Mouse (Mus musculus) heart, embryonic 10.5 days (tissue): ENCODE results near the gene Sdf2. TPM values are rescaled to one million over a fixed set of nuclear protein-coding genes. Genes with fewer than 3 reads are reported as not detected.

Experiments
- DNase-seq: peaks from one replicate; pipeline ENCODE4 v3.0.0-alpha.2; 2017; ENCODE audit warnings: low spot score
- H3K27ac ChIP-seq: fragments of 300-500 bp; sonication (generic); 2 replicates; pipeline ENCODE4 v1.5.1; 2016; ENCODE audit warnings: mild to moderate bottlenecking
- H3K27me3 ChIP-seq: fragments of 300-500 bp; sonication (generic); 2 replicates; pipeline ENCODE4 v1.6.1; 2016; ENCODE audit warnings: mild to moderate bottlenecking; ENCODE audit not compliant: poor library complexity, insufficient read depth, severe bottlenecking
- H3K36me3 ChIP-seq: fragments of 300-500 bp; sonication (generic); 2 replicates; pipeline ENCODE4 v1.6.1; 2016; ENCODE audit warnings: mild to moderate bottlenecking, moderate library complexity
- H3K4me1 ChIP-seq: fragments of 300-500 bp; sonication (generic); 2 replicates; pipeline ENCODE4 v1.6.1; 2016; ENCODE audit warnings: mild to moderate bottlenecking
- H3K4me3 ChIP-seq: fragments of 300-500 bp; sonication (generic); 2 replicates; pipeline ENCODE4 v1.5.1; 2016; ENCODE audit warnings: mild to moderate bottlenecking, moderate library complexity
- H3K9me3 ChIP-seq: fragments of 300-500 bp; sonication (generic); 2 replicates; pipeline ENCODE4 v1.6.1; 2016; ENCODE audit warnings: mild to moderate bottlenecking, moderate library complexity
- WGBS: fragments of 180-500 bp; shearing (Covaris S2); methylation state at CpG from one replicate; pipeline ENCODE4 v1.1.7; 2016; 5-methylcytosine and 5-hydroxymethylcytosine counted together
- polyA plus RNA-seq: library from polyadenylated mRNA; unstranded; fragments of >200 nt; fragmentation: Nextera tagmentation; extraction: Ambion mirVana; gene quantifications from 2 replicates; pipeline ENCODE4 v1.2.1, GENCODE M21; 2016

Gene Sdf2
- 44.0 and 49.0 TPM in 2 replicates for polyA plus RNA-seq

- WGBS: under 1% methylated on average over 50 of the region's 50 CpGs
These were observed at the start of gene Sdf2, which contains the start of gene Supt6 for GRCm38 (mm10) chr11:78245627-78246317. Gene Sdf2 (plus strand): TSS chr11:78245746. Gene Supt6 (minus strand): TSS chr11:78245987.

DNA sequence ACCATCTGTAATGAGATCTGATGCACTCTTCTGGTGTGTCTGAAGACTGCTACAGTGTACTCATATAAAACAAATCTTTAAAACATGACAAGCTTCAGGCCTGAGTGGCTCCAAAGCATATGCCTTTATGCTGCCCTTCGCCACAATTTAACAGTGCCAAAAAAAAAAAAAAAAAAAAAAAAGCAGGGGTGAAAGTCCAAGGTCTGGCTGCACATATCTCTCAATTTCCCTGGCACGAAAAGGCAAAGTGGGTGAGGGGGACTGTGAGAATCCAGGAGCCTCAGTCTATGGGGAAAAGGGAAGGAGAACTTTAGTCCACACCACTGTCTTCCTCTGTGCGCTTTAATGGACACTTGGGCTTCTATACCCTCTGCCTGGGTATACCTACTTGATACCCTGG is 43.2 kb upstream of the Sdf2 start:
- WGBS: 96% methylated on average over 3 of the region's 3 CpGs
- DNase-seq: no peak
- H3K9me3 ChIP-seq: no peaks in the 10 kb centered on the region

More at GRCm38 (mm10) chr11:78245627-78246317, at the start of gene Sdf2, which contains the start of gene Supt6:
- Histone ChIP-seq H3K27me3 (no peaks in the 10 kb centered on the region), H3K9me3 (no peaks in the 10 kb centered on the region), H3K4me3 (peak within 1 kb of the TSS; percentile 98), H3K36me3 (peaks cover 16% of the 10 kb centered on the region), H3K4me1 (peaks cover 20% of the 10 kb centered on the region), H3K27ac (peak within 1 kb of the TSS; percentile 94)
- peak; percentile 98 for DNase-seq

DNA sequence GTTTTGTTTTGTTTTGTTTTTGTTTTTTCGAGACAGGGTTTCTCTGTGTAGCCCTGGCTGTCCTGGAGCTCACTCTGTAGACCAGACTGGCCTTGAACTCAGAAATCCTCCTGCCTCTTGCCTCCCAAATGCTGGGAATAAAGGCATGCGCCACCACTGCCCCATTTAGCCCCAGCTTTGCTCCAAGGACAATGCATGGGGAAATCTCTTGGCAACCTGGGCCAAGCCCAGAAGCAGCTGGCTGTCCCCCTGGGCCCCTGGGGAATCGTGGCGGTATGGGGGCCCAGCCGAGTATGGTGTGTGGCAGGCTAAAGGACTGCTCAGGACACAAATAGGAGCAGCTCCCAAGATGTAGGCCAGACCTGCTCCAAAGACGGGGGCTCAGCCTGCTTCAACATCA is 41.3 kb upstream of the Sdf2 start:
- H3K4me3 ChIP-seq: no peak overlapping the region
- no peaks in the 10 kb centered on the region for H3K9me3 ChIP-seq
- no peaks in the 10 kb centered on the region for H3K27me3 ChIP-seq
- peaks cover 66% of the 10 kb centered on the region for H3K36me3 ChIP-seq
- WGBS: 85% methylated on average over 6 of the region's 6 CpGs
- no peak for DNase-seq
- no peaks in the 10 kb centered on the region; the same call in 1 of the 2 replicates for H3K4me1 ChIP-seq
- no peak overlapping the region for H3K27ac ChIP-seq

More for the DNA sequence above, 43.2 kb upstream of the Sdf2 start:
- Histone ChIP-seq H3K27me3 (no peaks in the 10 kb centered on the region), H3K27ac (no peak overlapping the region), H3K4me1 (no peaks in the 10 kb centered on the region; the same call in 1 of the 2 replicates), H3K36me3 (peaks cover 47% of the 10 kb centered on the region), H3K4me3 (no peak overlapping the region)

GRCm38 (mm10) chr11:78205361-78206206 is 40.0 kb upstream of the Sdf2 start:
- Histone ChIP-seq H3K9me3 (no peaks in the 10 kb centered on the region), H3K4me3 (no peak overlapping the region), H3K27me3 (no peaks in the 10 kb centered on the region), H3K36me3 (peaks cover 79% of the 10 kb centered on the region), H3K27ac (no peak overlapping the region), H3K4me1 (no peaks in the 10 kb centered on the region; the same call in 1 of the 2 replicates)
- DNase-seq: no peak
- 85% methylated on average over 13 of the region's 13 CpGs for WGBS

- Histone ChIP-seq H3K9me3 (no peaks in the 10 kb centered on the region), H3K27ac (no peak overlapping the region), H3K4me1 (no peaks in the 10 kb centered on the region; the same call in 1 of the 2 replicates), H3K4me3 (no peak overlapping the region), H3K36me3 (peaks cover 95% of the 10 kb centered on the region), H3K27me3 (no peaks in the 10 kb centered on the region)
- no peak for DNase-seq
- 93% methylated on average over 7 of the region's 7 CpGs for WGBS
These were observed 38.4 kb upstream of the Sdf2 start for GRCm38 (mm10) chr11:78207190-78207589.

DNA sequence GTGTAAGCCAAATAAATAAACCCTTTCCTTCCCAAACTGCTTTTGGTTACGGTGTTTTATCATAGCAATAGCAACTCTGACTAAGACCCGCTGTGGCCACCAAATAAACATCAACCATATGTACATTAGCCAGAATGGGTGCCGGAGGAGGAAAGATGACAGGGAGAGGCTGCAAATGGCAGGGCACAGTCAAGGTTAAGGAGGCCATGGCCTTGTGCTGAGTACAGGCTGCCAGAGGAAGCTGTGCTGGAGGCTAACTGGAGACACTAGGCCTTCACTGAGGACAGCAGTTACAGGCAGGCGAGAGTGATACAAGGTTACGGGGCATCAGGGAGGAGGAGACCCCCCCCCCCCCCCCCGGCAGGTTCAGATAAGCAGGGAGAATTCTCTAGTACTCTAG is 35.7 kb upstream of the Sdf2 start:
- 85% methylated on average over 6 of the region's 6 CpGs for WGBS
- Histone ChIP-seq H3K27ac (no peak overlapping the region), H3K27me3 (no peaks in the 10 kb centered on the region), H3K4me3 (no peak overlapping the region), H3K4me1 (no peaks in the 10 kb centered on the region; the same call in 1 of the 2 replicates), H3K36me3 (peaks cover 100% of the 10 kb centered on the region), H3K9me3 (no peaks in the 10 kb centered on the region)
- no peak for DNase-seq

GRCm38 (mm10) chr11:78210615-78211014 is 34.9 kb upstream of the Sdf2 start:
- Histone ChIP-seq H3K27ac (no peak overlapping the region), H3K4me1 (no peaks in the 10 kb centered on the region; the same call in 1 of the 2 replicates), H3K27me3 (no peaks in the 10 kb centered on the region), H3K4me3 (no peak overlapping the region), H3K9me3 (no peaks in the 10 kb centered on the region), H3K36me3 (peaks cover 100% of the 10 kb centered on the region)
- no peak for DNase-seq
- 76% methylated on average over 7 of the region's 7 CpGs for WGBS

DNA sequence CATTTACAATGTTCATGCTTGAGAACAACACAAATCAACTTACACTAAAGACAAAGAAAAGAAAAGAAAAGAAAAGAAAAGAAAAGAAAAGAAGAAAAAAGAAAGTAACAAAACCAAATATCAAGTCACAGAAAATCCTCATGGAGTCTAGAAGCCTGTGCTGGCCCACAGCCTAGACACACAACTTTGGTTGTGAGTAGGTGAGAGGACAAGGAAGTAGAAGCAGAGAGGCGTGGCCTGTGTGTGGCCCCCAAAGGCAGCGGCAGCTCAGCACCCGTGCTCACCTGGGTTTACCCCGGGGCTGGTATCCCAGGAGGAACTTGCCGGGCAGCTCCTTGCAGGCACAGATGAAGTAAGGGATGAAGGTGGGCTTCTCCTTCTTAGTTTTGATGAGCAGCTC is 34.0 kb upstream of the Sdf2 start:
- H3K27ac ChIP-seq: no peak overlapping the region
- DNase-seq: no peak
- H3K9me3 ChIP-seq: no peaks in the 10 kb centered on the region
- WGBS: 89% methylated on average over 5 of the region's 5 CpGs
- H3K36me3 ChIP-seq: peaks cover 100% of the 10 kb centered on the region
- H3K4me3 ChIP-seq: no peak overlapping the region
- H3K4me1 ChIP-seq: no peaks in the 10 kb centered on the region
- no peaks in the 10 kb centered on the region for H3K27me3 ChIP-seq

- Histone ChIP-seq H3K36me3 (peaks cover 99% of the 10 kb centered on the region), H3K27me3 (no peaks in the 10 kb centered on the region), H3K9me3 (no peaks in the 10 kb centered on the region), H3K4me3 (no peak overlapping the region), H3K4me1 (no peaks in the 10 kb centered on the region), H3K27ac (no peak overlapping the region)
- no peak for DNase-seq
- 97% methylated on average over 14 of the region's 14 CpGs for WGBS
These were observed 32.3 kb upstream of the Sdf2 start for GRCm38 (mm10) chr11:78213086-78213817.

DNA sequence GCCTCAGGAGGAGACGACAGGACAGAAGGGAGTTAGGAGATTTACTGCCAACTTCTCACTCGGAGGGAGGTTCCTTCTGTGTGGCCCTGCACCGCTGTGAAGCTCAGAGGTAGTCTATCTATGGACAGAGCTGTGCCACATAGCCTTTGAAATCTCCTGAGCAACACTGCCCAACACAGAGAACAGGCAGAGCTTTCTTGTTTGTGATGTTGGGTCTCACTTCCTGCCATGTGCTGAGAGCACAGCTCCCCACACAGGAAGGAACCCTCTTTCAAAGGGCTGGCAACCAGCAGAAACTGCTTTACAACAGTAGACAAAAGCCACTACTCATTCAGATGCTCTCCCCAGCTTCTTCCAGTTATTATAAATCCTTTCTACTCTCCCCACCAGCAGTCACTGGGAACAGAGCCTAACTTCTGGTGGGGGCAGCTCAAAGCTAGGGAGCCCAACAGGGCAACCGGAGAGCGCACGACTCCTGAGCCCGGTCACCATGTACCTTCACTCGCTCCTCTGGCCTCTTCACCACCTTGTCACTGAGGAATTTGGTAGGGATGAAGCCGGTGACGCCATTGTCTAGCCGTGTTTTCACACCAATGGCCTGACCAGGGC is 29.7 kb upstream of the Sdf2 start:
- WGBS: 86% methylated on average over 11 of the region's 11 CpGs
- H3K27me3 ChIP-seq: no peaks in the 10 kb centered on the region

GRCm38 (mm10) chr11:78223586-78223985 is 22.0 kb upstream of the Sdf2 start:
- Histone ChIP-seq H3K36me3 (peaks cover 99% of the 10 kb centered on the region), H3K4me1 (no peaks in the 10 kb centered on the region), H3K27me3 (no peaks in the 10 kb centered on the region), H3K9me3 (no peaks in the 10 kb centered on the region), H3K27ac (no peak overlapping the region), H3K4me3 (no peak overlapping the region)
- DNase-seq: no peak
- 90% methylated on average over 4 of the region's 4 CpGs for WGBS

More for the DNA sequence above, 29.7 kb upstream of the Sdf2 start:
- Histone ChIP-seq H3K36me3 (peaks cover 99% of the 10 kb centered on the region), H3K4me1 (no peaks in the 10 kb centered on the region), H3K4me3 (no peak overlapping the region), H3K27ac (no peak overlapping the region), H3K9me3 (no peaks in the 10 kb centered on the region)
- DNase-seq: no peak

DNA sequence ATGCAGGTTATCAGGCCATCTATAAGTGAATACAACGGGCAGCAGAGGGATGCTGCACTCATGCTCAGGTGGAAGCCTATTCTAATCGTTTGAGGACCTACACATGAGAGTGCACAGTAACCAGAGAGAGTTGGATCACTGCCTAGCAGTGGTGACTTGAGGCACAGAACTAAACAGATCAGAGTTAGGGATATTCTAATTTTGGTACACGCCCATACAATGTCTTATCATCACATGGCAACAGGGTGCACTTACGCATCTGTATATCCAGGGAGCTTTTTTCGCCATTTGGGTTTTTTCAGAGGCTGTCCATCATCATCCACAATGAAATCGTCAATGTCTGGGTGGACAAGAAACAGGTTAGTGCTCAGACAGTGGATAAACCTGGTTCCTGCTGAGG is 14.0 kb upstream of the Sdf2 start:
- DNase-seq: no peak
- H3K36me3 ChIP-seq: peaks cover 85% of the 10 kb centered on the region
- H3K9me3 ChIP-seq: no peaks in the 10 kb centered on the region
- no peaks in the 10 kb centered on the region for H3K27me3 ChIP-seq
- 88% methylated on average over 6 of the region's 6 CpGs for WGBS
- H3K4me3 ChIP-seq: no peak overlapping the region
- no peak overlapping the region for H3K27ac ChIP-seq
- no peaks in the 10 kb centered on the region for H3K4me1 ChIP-seq
